Mouse (Mus musculus): ENCODE data around the gene Strn.
"Not testable (repeated sequence)": the region's sequence is repeated elsewhere in the genome, so short reads cannot be mapped to it uniquely, and the experiment has no call there.

Gene Strn

GRCm38 (mm10) chr17:78708422-78708821 is 28.6 kb downstream of the Strn start:
- DNase-seq (ENCODE audit: low spot score) = no peak

GRCm38 (mm10) chr17:78702988-78703387 is 34.0 kb downstream of the Strn start:
- DNase-seq (ENCODE audit: low spot score) = no peak

GRCm38 (mm10) chr17:78698965-78699364 is 38.0 kb downstream of the Strn start:
- no peak for DNase-seq (ENCODE audit: low spot score)

GRCm38 (mm10) chr17:78697462-78697861 is 39.5 kb downstream of the Strn start:
- DNase-seq (ENCODE audit: low spot score) = no peak

DNA sequence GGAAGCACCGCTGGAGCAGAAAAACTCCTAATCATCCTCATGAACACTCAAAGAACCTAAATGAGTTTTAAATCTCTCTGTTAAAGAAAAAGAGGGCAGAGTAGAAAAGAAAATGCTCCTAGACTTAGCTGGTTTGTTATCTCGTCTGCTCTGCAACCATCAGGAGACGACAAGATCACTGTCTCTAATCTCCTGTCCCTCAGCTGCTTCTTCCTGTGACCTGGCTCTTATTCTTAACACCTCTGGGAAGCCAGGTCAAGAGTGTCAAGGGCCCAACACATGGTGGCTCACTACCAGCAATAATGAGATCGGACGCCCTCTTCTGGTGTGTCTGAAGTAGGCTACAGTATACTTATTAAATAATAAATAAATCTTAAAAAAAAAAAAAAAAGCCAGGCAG is 40.1 kb downstream of the Strn start:
- DNase-seq (ENCODE audit: low spot score) = no peak

DNA sequence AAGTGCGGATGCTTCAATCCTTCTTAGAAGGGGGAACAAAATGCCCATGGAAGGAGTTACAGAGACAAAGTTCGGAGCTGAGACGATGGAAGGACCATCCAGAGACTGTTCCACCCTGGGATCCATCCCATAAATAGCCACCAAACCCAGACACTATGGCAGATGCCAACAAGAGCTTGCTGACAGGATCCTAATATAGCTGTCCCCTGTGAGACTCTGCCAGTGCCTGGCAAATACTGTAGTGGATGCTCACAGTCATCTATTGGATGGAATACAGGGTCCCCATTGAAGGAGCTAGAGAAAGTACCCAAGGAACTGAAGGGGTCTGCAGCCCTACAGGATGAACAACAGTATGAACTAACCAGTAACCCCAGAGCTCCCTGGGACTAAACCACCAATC is 47.8 kb downstream of the Strn start:
- DNase-seq (ENCODE audit: low spot score) = not testable (repeated sequence)

GRCm38 (mm10) chr17:78687971-78688370 is 49.0 kb downstream of the Strn start:
- DNase-seq (ENCODE audit: low spot score) = no peak

DNA sequence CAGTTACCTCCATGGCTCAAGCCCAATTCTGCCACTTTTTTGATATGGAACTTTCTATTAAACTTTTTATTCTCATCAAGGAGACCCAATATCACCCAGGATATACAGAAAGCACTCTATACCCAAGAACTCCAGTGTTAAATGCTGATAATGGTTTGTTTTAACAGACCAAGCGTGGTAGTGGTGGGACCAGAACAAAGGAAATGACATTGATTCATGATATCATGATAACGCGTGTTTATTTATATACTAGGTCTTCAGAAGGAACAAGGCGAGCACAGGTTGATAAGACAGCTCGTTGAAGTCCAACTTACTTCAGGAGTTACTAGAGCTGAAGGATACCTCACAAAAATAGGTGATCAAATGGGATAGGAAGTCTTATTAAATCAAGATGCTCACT is 52.0 kb downstream of the Strn start:
- no peak for DNase-seq (ENCODE audit: low spot score)

GRCm38 (mm10) chr17:78682351-78682750 is 54.6 kb downstream of the Strn start:
- no peak for DNase-seq (ENCODE audit: low spot score)

GRCm38 (mm10) chr17:78679503-78679902 is 57.5 kb downstream of the Strn start:
- no peak for DNase-seq (ENCODE audit: low spot score)

DNA sequence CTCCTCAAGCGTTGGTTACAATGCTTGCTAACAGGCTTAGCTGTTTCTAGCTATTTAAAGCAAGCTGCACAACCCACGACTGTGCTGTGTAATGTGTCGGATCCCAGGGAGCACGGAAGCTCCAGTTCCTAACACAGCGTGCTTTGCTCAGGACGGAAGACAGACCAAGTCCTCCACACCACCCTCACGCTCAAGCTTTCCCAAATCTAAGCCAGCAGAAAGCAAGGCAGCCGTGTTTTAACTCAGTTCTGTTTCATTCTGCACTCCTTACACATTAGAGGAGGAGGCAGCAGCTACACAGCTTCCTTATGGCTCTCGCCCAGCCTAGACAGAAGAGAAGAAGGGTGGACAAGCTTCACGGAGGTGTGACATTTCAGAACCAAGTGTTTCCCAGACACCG is 60.2 kb downstream of the Strn start:
- no peak for DNase-seq (ENCODE audit: low spot score)

DNA sequence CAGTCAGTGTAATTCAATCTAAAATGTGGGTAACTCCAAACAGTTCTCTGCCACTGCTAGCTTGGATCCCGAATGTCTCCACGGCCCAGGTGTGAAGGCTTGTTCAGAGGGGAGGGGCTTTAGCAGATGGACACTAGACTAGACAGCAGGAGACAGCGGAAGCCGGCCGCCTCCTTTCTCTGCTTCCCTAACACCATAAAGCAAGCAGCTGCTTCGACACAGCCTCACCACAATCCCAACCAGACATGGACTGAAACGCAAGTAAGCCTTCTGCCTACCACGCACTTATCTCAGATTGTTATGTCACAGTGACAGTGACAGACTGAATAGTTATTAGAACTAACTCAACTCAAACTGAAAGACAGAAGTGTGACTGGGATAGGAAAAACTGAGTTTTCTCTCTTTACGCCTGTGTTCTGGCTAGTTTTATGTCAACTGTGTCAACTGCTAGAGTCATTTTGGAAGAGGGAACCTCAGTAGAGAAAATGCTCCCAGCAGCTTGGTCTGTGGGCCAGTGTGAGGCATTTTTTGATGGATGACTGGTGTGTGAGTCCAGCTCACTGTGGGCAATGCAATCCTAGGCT is 71.9 kb downstream of the Strn start:
- DNase-seq (ENCODE audit: low spot score) = no peak

DNA sequence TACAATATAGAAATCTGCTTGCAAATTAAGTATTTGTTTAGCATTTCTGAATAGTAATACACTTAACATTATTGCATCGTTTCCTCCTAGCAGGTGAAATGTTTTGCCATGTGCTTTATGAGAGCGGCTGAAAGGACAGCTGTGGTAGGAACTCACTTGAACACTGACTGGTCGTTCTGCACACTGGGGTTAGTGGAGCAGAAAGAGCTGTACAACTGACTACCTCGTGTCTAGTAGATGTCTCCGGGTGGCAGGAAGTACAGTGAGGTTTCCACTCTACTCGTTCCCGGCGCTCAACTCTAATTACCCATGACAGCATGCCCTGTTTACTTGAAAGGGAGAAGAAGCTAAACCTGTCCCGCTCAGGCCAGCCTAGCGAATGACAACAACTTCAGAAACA is 82.2 kb downstream of the Strn start:
- no peak for DNase-seq (ENCODE audit: low spot score)

DNA sequence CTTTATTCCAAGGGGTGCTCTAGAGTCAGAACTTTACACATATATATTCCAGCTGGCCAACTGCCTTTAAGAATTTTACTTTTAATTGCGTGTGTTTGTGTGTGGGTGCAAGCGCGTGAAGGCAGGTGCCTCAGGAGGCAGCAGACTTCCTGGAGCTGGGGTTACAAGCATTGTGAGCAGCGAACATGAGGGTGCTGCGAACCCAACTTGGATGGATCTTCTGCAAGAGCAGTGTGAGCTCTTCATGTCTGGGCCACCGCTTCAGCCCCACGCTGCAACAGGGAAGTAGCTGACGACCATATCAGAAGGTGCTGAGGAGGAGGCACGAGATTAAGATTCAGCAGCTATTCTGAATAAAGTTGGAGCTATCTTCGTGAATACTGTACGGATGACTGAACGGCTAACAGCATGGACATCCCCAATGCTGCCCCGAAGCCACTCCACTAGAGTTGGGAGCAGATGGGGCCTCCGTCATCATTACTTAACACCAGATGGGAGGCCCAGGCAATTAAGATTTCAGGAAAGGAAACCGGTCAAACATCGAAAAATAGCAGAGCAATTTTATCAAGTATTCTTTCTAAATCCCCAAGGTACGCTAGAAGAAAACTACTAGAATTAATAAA is 93.0 kb downstream of the Strn start:
- DNase-seq (ENCODE audit: low spot score) = no peak

GRCm38 (mm10) chr17:78642259-78642658 is 94.7 kb downstream of the Strn start:
- DNase-seq (ENCODE audit: low spot score) = no peak

GRCm38 (mm10) chr17:78640387-78640786 is 96.6 kb downstream of the Strn start:
- no peak for DNase-seq (ENCODE audit: low spot score)

GRCm38 (mm10) chr17:78639099-78639498 is 97.9 kb downstream of the Strn start:
- no peak for DNase-seq (ENCODE audit: low spot score)

GRCm38 (mm10) chr17:78637140-78637539 is 99.9 kb downstream of the Strn start:
- no peak for DNase-seq (ENCODE audit: low spot score)

DNA sequence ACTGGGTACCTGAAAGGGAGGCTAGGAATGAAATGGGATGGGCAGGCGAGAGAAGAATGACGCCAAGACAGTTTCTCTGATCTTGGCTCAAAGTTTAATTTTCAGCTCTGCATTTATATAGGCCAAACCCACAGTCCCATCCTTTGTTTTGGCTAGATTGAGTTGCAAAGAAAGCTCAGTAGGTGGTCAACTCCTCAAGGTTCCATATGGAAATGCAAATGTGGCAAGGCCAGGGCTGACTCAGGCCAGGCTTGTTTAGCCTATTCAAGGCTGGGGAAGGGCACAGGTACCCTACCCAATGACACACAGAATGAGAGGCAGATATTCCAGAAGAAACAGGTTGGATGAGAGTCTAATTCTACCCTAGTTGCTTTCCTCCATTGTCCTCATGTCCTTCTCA is 101.4 kb downstream of the Strn start:
- no peak for DNase-seq (ENCODE audit: low spot score)

GRCm38 (mm10) chr17:78624941-78625340 is 112.1 kb downstream of the Strn start:
- DNase-seq (ENCODE audit: low spot score) = no peak

GRCm38 (mm10) chr17:78621863-78622262 is 115.1 kb downstream of the Strn start:
- no peak for DNase-seq (ENCODE audit: low spot score)

DNA sequence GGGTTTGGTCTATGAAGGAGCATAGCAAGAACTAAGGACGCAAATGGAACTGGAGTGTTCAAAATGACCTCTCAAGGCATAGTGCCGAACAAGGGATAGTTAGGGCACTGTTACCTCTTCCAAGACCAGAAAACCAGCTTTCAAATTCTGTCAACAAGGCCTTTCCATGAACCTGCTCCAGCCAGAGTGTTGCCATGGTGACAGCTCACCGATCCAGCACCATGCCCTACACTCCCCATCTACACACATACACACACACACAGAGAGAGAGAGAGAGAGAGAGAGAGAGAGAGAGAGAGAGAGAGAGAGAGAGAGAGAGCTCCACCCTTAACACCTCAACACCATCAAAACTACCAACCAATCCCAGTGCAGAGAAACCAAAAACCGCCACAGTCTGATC is 116.3 kb downstream of the Strn start:
- DNase-seq (ENCODE audit: low spot score) = no peak

DNA sequence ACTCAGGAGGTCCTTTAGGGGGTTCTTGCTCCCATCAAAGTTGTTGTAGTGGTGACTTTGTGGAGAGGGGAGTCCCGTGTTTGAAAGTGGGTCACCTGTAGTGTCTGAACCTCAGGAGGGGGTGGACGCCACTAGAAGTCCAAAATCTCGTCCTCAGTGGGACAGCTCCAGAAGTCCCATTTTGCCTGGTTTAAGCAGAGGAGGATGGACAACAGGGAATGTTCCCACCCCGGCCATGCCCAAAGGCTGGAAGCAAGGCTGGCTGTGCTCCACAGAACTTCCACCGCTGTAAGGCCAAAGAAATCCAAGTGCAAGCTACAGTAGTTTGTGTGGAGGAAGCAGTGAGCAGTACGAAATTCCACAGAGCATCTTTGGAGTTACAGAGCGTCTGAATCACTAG is 117.0 kb downstream of the Strn start:
- no peak for DNase-seq (ENCODE audit: low spot score)

DNA sequence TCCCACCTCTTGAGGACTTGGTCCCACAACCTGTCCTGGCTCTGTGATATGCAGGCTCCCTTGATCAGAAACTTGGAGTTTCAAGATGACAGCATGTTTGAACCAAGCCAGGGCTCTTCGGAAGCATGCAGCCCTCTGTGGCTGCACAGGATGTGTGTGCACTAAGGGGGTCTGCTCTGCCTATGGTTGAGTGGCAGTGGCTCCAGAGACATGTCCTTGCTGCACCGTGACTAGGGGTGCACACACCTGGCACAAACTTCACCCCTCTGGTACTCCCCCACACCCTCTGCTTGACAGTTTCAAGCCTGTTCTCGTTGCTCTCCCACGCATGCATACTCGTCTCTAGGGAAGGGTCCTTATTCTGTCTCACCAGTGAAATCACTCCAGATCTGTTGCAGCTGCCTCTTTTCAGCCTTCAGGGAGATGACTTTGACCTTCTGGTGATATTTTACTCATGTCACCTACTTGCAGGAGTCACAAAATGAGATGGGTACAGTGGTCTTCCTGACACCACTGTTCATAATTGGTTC is 118.8 kb downstream of the Strn start:
- no peak for DNase-seq (ENCODE audit: low spot score)

Measured in lung, postnatal 25 days (tissue).